Mouse (Mus musculus) ES-E14 (cell line): ENCODE measurements around the gene Cep152. TPM values are rescaled to one million over a fixed set of nuclear protein-coding genes. Genes with fewer than 3 reads are reported as not detected.

Experiments
- DNase-seq: peaks from one replicate; pipeline ENCODE4 v3.0.0-alpha.2; 2013; ENCODE audit warnings: low read depth, low spot score
- H3K27ac ChIP-seq: 2 replicates; pipeline ENCODE4 v1.5.1; 2012; ENCODE audit warnings: low read depth, mild to moderate bottlenecking, low read length, moderate library complexity, mixed read lengths; ENCODE audit not compliant: poor library complexity, insufficient read depth, severe bottlenecking
- H3K36me3 ChIP-seq: 2 replicates; pipeline ENCODE4 v1.6.1; 2012; ENCODE audit warnings: mild to moderate bottlenecking, low read length, moderate library complexity, mixed read lengths; ENCODE audit not compliant: control insufficient read depth, poor library complexity, insufficient read depth, severe bottlenecking
- H3K4me1 ChIP-seq, 2 experiments: fragments of 150-350 bp in 1 of 2; sonication (generic) in 1 of 2; 2 replicates each; pipeline ENCODE4 v1.6.1; 2012; ENCODE audit warnings: low read length in 2 of 2, mild to moderate bottlenecking in 1 of 2, mixed read lengths in 1 of 2; ENCODE audit not compliant: control insufficient read depth in 2 of 2, insufficient read depth in 2 of 2, poor library complexity in 1 of 2
- H3K4me3 ChIP-seq, 2 experiments: fragments of 150-350 bp in 1 of 2; sonication (generic) in 1 of 2; 2 replicates each; pipeline ENCODE4 v1.5.1; 2012; ENCODE audit warnings: low read length in 2 of 2, low read depth in 1 of 2, mild to moderate bottlenecking in 1 of 2, mixed read lengths in 1 of 2; ENCODE audit not compliant: insufficient read depth in 1 of 2, poor library complexity in 1 of 2, severe bottlenecking in 1 of 2
- H3K9ac ChIP-seq: 2 replicates; pipeline ENCODE4 v1.6.1; 2012; ENCODE audit warnings: low read depth, mild to moderate bottlenecking, low read length, mixed read lengths; ENCODE audit not compliant: poor library complexity, insufficient read depth, severe bottlenecking
- H3K9me3 ChIP-seq: fragments of 150-350 bp; sonication (generic); 2 replicates; pipeline ENCODE4 v1.6.1; 2012; ENCODE audit warnings: low read depth, mild to moderate bottlenecking, low read length; ENCODE audit not compliant: control insufficient read depth, insufficient read depth
- CHD2 ChIP-seq: IDR thresholded peaks from 2 replicates; pipeline ENCODE4 v1.6.1; 2014; ENCODE audit warnings: mild to moderate bottlenecking, low read depth, low read length, inconsistent platforms
- HCFC1 ChIP-seq: IDR thresholded peaks from 2 replicates; pipeline ENCODE4 v1.6.1; 2012; ENCODE audit warnings: low read length, inconsistent platforms, borderline replicate concordance; ENCODE audit not compliant: insufficient read depth
- MAFK ChIP-seq: IDR thresholded peaks from 2 replicates; pipeline ENCODE4 v1.6.1; 2014; ENCODE audit warnings: mild to moderate bottlenecking, low read depth, low read length, inconsistent platforms; ENCODE audit not compliant: insufficient read depth
- ZC3H11A ChIP-seq: IDR thresholded peaks from 2 replicates; pipeline ENCODE4 v1.6.1; 2012; ENCODE audit warnings: low read depth, mild to moderate bottlenecking, inconsistent platforms, low read length, borderline replicate concordance
- ZNF384 ChIP-seq: IDR thresholded peaks from 2 replicates; pipeline ENCODE4 v1.6.1; 2012; ENCODE audit warnings: low read depth, low read length, inconsistent platforms
- in situ Hi-C, 2 experiments: fragments of 600-800 bp; cut with MboI; formaldehyde crosslinking; loops; one replicate each; pipeline ENCODE4 v1.15.1; 2025; ENCODE audit warnings: low sequenced_read_pairs in 2 of 2, inconsistent platforms in 1 of 2; ENCODE audit not compliant: unreplicated experiment in 2 of 2
- total RNA-seq: library from RNA; depleted of rRNA; stranded (reverse); fragments of 300-350 nt; gene quantifications from 2 replicates; pipeline ENCODE4 v1.2.3, GENCODE M21; 2012; rRNA removed

Cep152 gene
- total RNA-seq = 12.5 and 16.2 TPM in 2 replicates

- in situ Hi-C loops = no loop called here
- peak; percentile 91 for DNase-seq
- H3K27ac ChIP-seq = no peak within 1 kb of the TSS
- H3K9me3 ChIP-seq = no peaks in the 10 kb centered on the region; the same call in 1 of the 2 replicates
- peak within 1 kb of the TSS; percentile 84 to 88 for H3K4me3 ChIP-seq
- H3K9ac ChIP-seq = peak within 1 kb of the TSS; percentile 89
- H3K36me3 ChIP-seq = peaks cover 6% of the 10 kb centered on the region
- TF ChIP-seq HCFC1 = 0 out of 2 replicates have a peak, but pooled peaks have one; percentile 44
- TF ChIP-seq CHD2 = 0 out of 2 replicates have a peak, but pooled peaks have one; percentile 57
- no peak for TF ChIP-seq ZNF384
- TF ChIP-seq MAFK = no peak
- TF ChIP-seq ZC3H11A = no peak
- 0 out of 4 replicates have a peak, but pooled peaks cover 0 to 2% of the 10 kb centered on the region in 2 experiments for H3K4me1 ChIP-seq
Measured at GRCm38 (mm10) chr2:125624837-125625351, at the start of gene Cep152. Cep152 (minus strand) TSS chr2:125625113.

- peak; percentile 25 for DNase-seq
- Histone ChIP-seq H3K36me3 (no peaks in the 10 kb centered on the region), H3K4me3 (peak within 1 kb of the TSS; percentile 68 to 75), H3K4me1 (peaks cover 0 to 2% of the 10 kb centered on the region in 2 experiments; a peak in 1 of 4 replicates), H3K27ac (no peak within 1 kb of the TSS), H3K9ac (peak within 1 kb of the TSS; percentile 62), H3K9me3 (no peaks in the 10 kb centered on the region)
- TF ChIP-seq CHD2 (no peak), ZC3H11A (no peak), HCFC1 (no peak), MAFK (0 out of 2 replicates have a peak, but pooled peaks have one; percentile 42)
- in situ Hi-C loops = no loop called here
Measured at GRCm38 (mm10) chr2:125672957-125673631, 48.2 kb upstream of the Cep152 start, which contains the start of gene Eid1. Eid1 (plus strand) TSS chr2:125673095.

GRCm38 (mm10) chr2:125672568-125672956 is 47.6 kb upstream of the Cep152 start:
- peak; percentile 20 for DNase-seq
- Histone ChIP-seq H3K9ac (peak overlapping the region; percentile 57), H3K36me3 (no peaks in the 10 kb centered on the region), H3K27ac (no peak overlapping the region), H3K4me1 (peaks cover 0 to 2% of the 10 kb centered on the region in 2 experiments; a peak in 1 of 4 replicates), H3K4me3 (peak overlapping the region; percentile 68 to 75; a peak in 3 of 4 replicates), H3K9me3 (no peaks in the 10 kb centered on the region)
- in situ Hi-C loops = no loop called here
- TF ChIP-seq MAFK (no peak), CHD2 (no peak), HCFC1 (no peak), ZNF384 (no peak), ZC3H11A (no peak)

- TF ChIP-seq CHD2 (no peak), HCFC1 (no peak), ZC3H11A (no peak), ZNF384 (no peak), MAFK (no peak)
- no peak for DNase-seq
- Histone ChIP-seq H3K9me3 (no peaks in the 10 kb centered on the region), H3K36me3 (no peaks in the 10 kb centered on the region), H3K9ac (no peak overlapping the region), H3K27ac (no peak overlapping the region), H3K4me1 (peaks cover 0 to 2% of the 10 kb centered on the region in 2 experiments; a peak in 1 of 4 replicates), H3K4me3 (no peak overlapping the region)
- in situ Hi-C loops = no loop called here
Measured at GRCm38 (mm10) chr2:125670846-125671245, 45.9 kb upstream of the Cep152 start.
